Mouse (Mus musculus): ENCODE measurements around the gene Pxn. TPM values are rescaled to one million over a fixed set of nuclear protein-coding genes. Genes with fewer than 3 reads are reported as not detected.
"Not testable (repeated sequence)": the region's sequence is repeated elsewhere in the genome, so short reads cannot be mapped to it uniquely, and the experiment has no call there.

The Pxn gene
- polyA plus RNA-seq, 1 experiment = 2.0 TPM

DNA sequence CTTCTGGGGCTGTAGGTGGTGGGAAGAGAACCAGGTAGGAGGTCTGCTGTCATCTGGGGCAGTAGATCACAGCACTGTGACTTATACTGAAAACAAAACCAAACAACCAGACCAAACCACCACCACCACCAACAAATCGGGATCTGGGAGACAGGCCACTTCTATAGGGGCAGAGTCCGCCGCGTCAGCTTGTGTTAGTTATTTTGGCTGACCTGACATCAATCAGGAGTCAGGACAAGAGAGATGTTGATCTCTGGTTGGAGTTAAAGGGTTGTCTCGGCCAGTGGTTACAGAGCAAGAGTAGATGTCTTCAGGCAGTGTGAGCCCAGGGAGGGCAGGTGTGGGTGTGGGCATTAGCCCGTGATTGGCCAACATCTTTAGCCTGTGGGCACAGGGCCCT is 7.9 kb downstream of the Pxn start:
- H3K36me3 ChIP-seq (ENCODE audit: control insufficient read depth) = no peaks in the 10 kb centered on the region; the same call in none of the 2 replicates
- H3K4me1 ChIP-seq (ENCODE audit: control insufficient read depth) = peaks cover 21% of the 10 kb centered on the region
- no peaks in the 10 kb centered on the region for H3K9me3 ChIP-seq (ENCODE audit: control insufficient read depth, low read length)
- H3K4me3 ChIP-seq (replicated peaks) = no peak overlapping the region
- H3K27me3 ChIP-seq (ENCODE audit: control insufficient read depth) = no peaks in the 10 kb centered on the region
- TF ChIP-seq GATA1 (IDR thresholded peaks at IDR 0.05; ENCODE audit: low read length) (no peak), TAL1 (IDR thresholded peaks at IDR 0.05; ENCODE audit: low read length) (no peak)

GRCm38 (mm10) chr5:115514896-115515587 is 8.6 kb downstream of the Pxn start:
- Histone ChIP-seq H3K4me3 (replicated peaks) (no peak overlapping the region), H3K9me3 (ENCODE audit: control insufficient read depth, low read length) (no peaks in the 10 kb centered on the region), H3K27me3 (ENCODE audit: control insufficient read depth) (no peaks in the 10 kb centered on the region), H3K36me3 (ENCODE audit: control insufficient read depth) (no peaks in the 10 kb centered on the region; the same call in none of the 2 replicates), H3K4me1 (ENCODE audit: control insufficient read depth) (peaks cover 17% of the 10 kb centered on the region)
- TF ChIP-seq GATA1 (IDR thresholded peaks at IDR 0.05; ENCODE audit: low read length) (no peak), TAL1 (IDR thresholded peaks at IDR 0.05; ENCODE audit: low read length) (no peak)

- peaks cover 29% of the 10 kb centered on the region for H3K4me1 ChIP-seq (ENCODE audit: control insufficient read depth)
- no peaks in the 10 kb centered on the region for H3K27me3 ChIP-seq (ENCODE audit: control insufficient read depth)
Observed at GRCm38 (mm10) chr5:115516081-115516907, 9.8 kb downstream of the Pxn start.

DNA sequence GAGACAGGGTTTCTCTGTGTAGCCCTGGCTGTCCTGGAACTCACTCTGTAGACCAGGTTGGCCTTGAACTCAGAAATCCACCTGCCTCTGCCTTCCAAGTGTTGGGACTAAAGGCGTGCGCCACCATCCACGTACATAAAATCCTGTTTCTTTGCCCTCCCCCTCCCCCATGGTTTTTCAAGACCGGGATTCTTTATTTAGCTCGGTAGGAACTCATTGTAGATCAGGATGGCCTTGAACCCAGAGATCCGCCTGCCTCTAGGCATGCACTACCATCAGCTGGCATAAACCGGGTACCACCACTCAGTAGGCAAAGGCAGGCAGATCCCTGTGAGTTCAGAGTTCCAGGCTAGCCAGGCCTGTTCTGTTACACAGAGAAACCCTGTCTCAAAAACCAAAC is 10.4 kb downstream of the Pxn start:
- Histone ChIP-seq H3K9me3 (ENCODE audit: control insufficient read depth, low read length) (no peaks in the 10 kb centered on the region), H3K4me3 (replicated peaks) (no peak overlapping the region), H3K36me3 (ENCODE audit: control insufficient read depth) (no peaks in the 10 kb centered on the region; the same call in none of the 2 replicates), H3K27me3 (ENCODE audit: control insufficient read depth) (no peaks in the 10 kb centered on the region), H3K4me1 (ENCODE audit: control insufficient read depth) (peaks cover 35% of the 10 kb centered on the region)
- TF ChIP-seq GATA1 (IDR thresholded peaks at IDR 0.05; ENCODE audit: low read length) (no peak), TAL1 (IDR thresholded peaks at IDR 0.05; ENCODE audit: low read length) (no peak)

More at GRCm38 (mm10) chr5:115516081-115516907, 9.8 kb downstream of the Pxn start:
- no peaks in the 10 kb centered on the region for H3K9me3 ChIP-seq (ENCODE audit: control insufficient read depth, low read length)
- TF ChIP-seq TAL1 (IDR thresholded peaks at IDR 0.05; ENCODE audit: low read length) (no peak), GATA1 (IDR thresholded peaks at IDR 0.05; ENCODE audit: low read length) (no peak)
- H3K36me3 ChIP-seq (ENCODE audit: control insufficient read depth) = no peaks in the 10 kb centered on the region; the same call in none of the 2 replicates
- peak overlapping the region; percentile 14 for H3K4me3 ChIP-seq (replicated peaks)

DNA sequence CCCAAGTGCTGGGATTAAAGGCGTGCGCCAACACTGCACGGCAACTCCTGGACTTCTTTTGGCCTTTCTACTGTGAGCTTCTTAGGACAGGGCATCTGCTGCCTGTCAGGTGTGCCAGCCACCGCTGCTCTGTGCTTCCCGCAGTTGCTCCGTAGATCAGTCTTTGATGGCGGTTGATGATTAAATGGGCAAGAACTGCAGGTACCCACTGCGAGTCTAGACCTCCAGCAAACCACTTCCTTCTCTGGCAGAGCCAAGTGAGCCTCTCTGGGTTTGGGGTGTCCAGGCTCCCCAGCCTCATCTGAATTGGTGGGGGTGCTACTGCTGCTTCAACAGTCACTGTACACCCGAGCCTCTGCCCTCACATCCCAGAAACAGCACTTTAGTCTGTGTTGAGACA is 11.0 kb downstream of the Pxn start:
- Histone ChIP-seq H3K4me1 (ENCODE audit: control insufficient read depth) (peaks cover 41% of the 10 kb centered on the region), H3K9me3 (ENCODE audit: control insufficient read depth, low read length) (no peaks in the 10 kb centered on the region), H3K27me3 (ENCODE audit: control insufficient read depth) (no peaks in the 10 kb centered on the region), H3K4me3 (replicated peaks) (no peak overlapping the region), H3K36me3 (ENCODE audit: control insufficient read depth) (no peaks in the 10 kb centered on the region; the same call in none of the 2 replicates)
- TF ChIP-seq GATA1 (IDR thresholded peaks at IDR 0.05; ENCODE audit: low read length) (no peak), TAL1 (IDR thresholded peaks at IDR 0.05; ENCODE audit: low read length) (no peak)

- not testable (repeated sequence) for H3K4me3 ChIP-seq (replicated peaks); H3K36me3 ChIP-seq (ENCODE audit: control insufficient read depth); H3K27me3 ChIP-seq (ENCODE audit: control insufficient read depth); H3K9me3 ChIP-seq (ENCODE audit: control insufficient read depth, low read length)
- H3K4me1 ChIP-seq (ENCODE audit: control insufficient read depth) = peaks cover 46% of the 10 kb centered on the region
Observed at GRCm38 (mm10) chr5:115518214-115518613, 11.7 kb downstream of the Pxn start.

GRCm38 (mm10) chr5:115520325-115520869 is 13.9 kb downstream of the Pxn start:
- peaks cover 42% of the 10 kb centered on the region for H3K4me1 ChIP-seq (ENCODE audit: control insufficient read depth)
- no peaks in the 10 kb centered on the region for H3K9me3 ChIP-seq (ENCODE audit: control insufficient read depth, low read length)
- H3K4me3 ChIP-seq (replicated peaks) = no peak overlapping the region
- H3K27me3 ChIP-seq (ENCODE audit: control insufficient read depth) = no peaks in the 10 kb centered on the region
- no peaks in the 10 kb centered on the region; the same call in none of the 2 replicates for H3K36me3 ChIP-seq (ENCODE audit: control insufficient read depth)
- TF ChIP-seq GATA1 (IDR thresholded peaks at IDR 0.05; ENCODE audit: low read length) (no peak), TAL1 (IDR thresholded peaks at IDR 0.05; ENCODE audit: low read length) (no peak)

GRCm38 (mm10) chr5:115521553-115522461 is 15.3 kb downstream of the Pxn start:
- Histone ChIP-seq H3K36me3 (ENCODE audit: control insufficient read depth) (no peaks in the 10 kb centered on the region; the same call in none of the 2 replicates), H3K9me3 (ENCODE audit: control insufficient read depth, low read length) (no peaks in the 10 kb centered on the region), H3K4me3 (replicated peaks) (peak overlapping the region; percentile 58), H3K27me3 (ENCODE audit: control insufficient read depth) (no peaks in the 10 kb centered on the region), H3K4me1 (ENCODE audit: control insufficient read depth) (peaks cover 36% of the 10 kb centered on the region)
- TF ChIP-seq TAL1 (IDR thresholded peaks at IDR 0.05; ENCODE audit: low read length) = no peak
- no peak for TF ChIP-seq GATA1 (IDR thresholded peaks at IDR 0.05; ENCODE audit: low read length)
